Mouse (Mus musculus) urinary bladder, postnatal 10 days (tissue): Measurements from ENCODE around the gene Nsf.
"Not testable (repeated sequence)": the region's sequence is repeated elsewhere in the genome, so short reads cannot be mapped to it uniquely, and the experiment has no call there.

Source experiments
- DNase-seq: peaks from one replicate; pipeline ENCODE4 v3.0.0; 2022; ENCODE audit warnings: low spot score

Nsf gene

GRCm38 (mm10) chr11:103892831-103893230, 61.0 kb downstream of the Nsf start:
- no peak for DNase-seq

GRCm38 (mm10) chr11:103891781-103892180, 62.1 kb downstream of the Nsf start:
- no peak for DNase-seq

GRCm38 (mm10) chr11:103890337-103891186, 63.3 kb downstream of the Nsf start:
- DNase-seq = no peak

- DNase-seq = no peak
Measured at GRCm38 (mm10) chr11:103887724-103888410, 66.0 kb downstream of the Nsf start.

GRCm38 (mm10) chr11:103884749-103885383, 69.0 kb downstream of the Nsf start:
- DNase-seq = no peak

- DNase-seq = no peak
Measured at GRCm38 (mm10) chr11:103883793-103884192, 70.1 kb downstream of the Nsf start.

GRCm38 (mm10) chr11:103879476-103879875, 74.4 kb downstream of the Nsf start:
- DNase-seq = not testable (repeated sequence)

GRCm38 (mm10) chr11:103878441-103878840, 75.4 kb downstream of the Nsf start:
- no peak for DNase-seq

GRCm38 (mm10) chr11:103870352-103870751, 83.5 kb downstream of the Nsf start:
- DNase-seq = no peak

GRCm38 (mm10) chr11:103867702-103868101, 86.2 kb downstream of the Nsf start:
- DNase-seq = no peak

GRCm38 (mm10) chr11:103865346-103865745, 88.5 kb downstream of the Nsf start:
- no peak for DNase-seq

- DNase-seq = no peak
Measured at GRCm38 (mm10) chr11:103864486-103864885, 89.4 kb downstream of the Nsf start.

GRCm38 (mm10) chr11:103862951-103863350, 90.9 kb downstream of the Nsf start:
- no peak for DNase-seq

- no peak for DNase-seq
Measured at GRCm38 (mm10) chr11:103859933-103860610, 93.8 kb downstream of the Nsf start.

GRCm38 (mm10) chr11:103858760-103859159, 95.1 kb downstream of the Nsf start:
- DNase-seq = no peak

GRCm38 (mm10) chr11:103856641-103857040, 97.2 kb downstream of the Nsf start:
- no peak for DNase-seq

GRCm38 (mm10) chr11:103854294-103854693, 99.6 kb downstream of the Nsf start:
- no peak for DNase-seq

- DNase-seq = no peak
Measured at GRCm38 (mm10) chr11:103853284-103853920, 100.5 kb downstream of the Nsf start.

- no peak for DNase-seq
Measured at GRCm38 (mm10) chr11:103852590-103853283, 101.1 kb downstream of the Nsf start.

GRCm38 (mm10) chr11:103848287-103848686, 105.6 kb downstream of the Nsf start:
- no peak for DNase-seq

- DNase-seq = no peak
Measured at GRCm38 (mm10) chr11:103840834-103841233, 113.0 kb downstream of the Nsf start.
